17 mouse cellular contexts compared by ENCODE assay signal in genomic region chr5:40033686-40034085, GRCm38 (mm10).
"Had no signal": no experiment of that assay in that cellular context is flagged by ENCODE, and none has a peak within 500 bp of the region (broad histone marks: within the 10 kb centered on the region; RNA-seq: fewer than 3 reads in every experiment).

No protein-coding gene starts in this region.

- H3K9me3 ChIP-seq: lung, embryonic 15.5 days; midbrain, embryonic 13.5 days; midbrain, embryonic 15.5 days; neural tube, embryonic 12.5 days; stomach, embryonic 15.5 days had no signal

- DNase-seq: lung, adult 18-20 months; lung, postnatal 14 days; lung, postnatal 36 days; right cerebral cortex, postnatal 14 days; thymus, adult 18-20 months; thymus, postnatal 14 days; thymus, postnatal 36 days had no signal

- ATAC-seq: lung, postnatal 0 days; midbrain, embryonic 13.5 days; midbrain, embryonic 15.5 days had no signal

- H3K4me3 ChIP-seq: lung, embryonic 15.5 days; megakaryocyte, embryonic 14.5 days; midbrain, embryonic 13.5 days; midbrain, embryonic 15.5 days; neural tube, embryonic 12.5 days; stomach, embryonic 15.5 days had no signal

- H3K4me1 ChIP-seq: lung, embryonic 15.5 days; megakaryocyte, embryonic 14.5 days; midbrain, embryonic 13.5 days; midbrain, embryonic 15.5 days; neural tube, embryonic 12.5 days; stomach, embryonic 15.5 days had no signal

- H3K4me2 ChIP-seq: lung, embryonic 15.5 days; midbrain, embryonic 11.5 days; midbrain, embryonic 13.5 days; midbrain, embryonic 15.5 days; neural tube, embryonic 12.5 days; stomach, embryonic 15.5 days had no signal

- H3K9ac ChIP-seq: lung, embryonic 15.5 days; midbrain, embryonic 13.5 days; midbrain, embryonic 15.5 days; neural tube, embryonic 12.5 days; stomach, embryonic 15.5 days had no signal

- H3K36me3 ChIP-seq: lung, embryonic 15.5 days; midbrain, embryonic 13.5 days; midbrain, embryonic 15.5 days; neural tube, embryonic 12.5 days; stomach, embryonic 15.5 days had no signal

- H3K27ac ChIP-seq: lung, embryonic 15.5 days; macrophage; midbrain, embryonic 13.5 days; midbrain, embryonic 15.5 days; neural tube, embryonic 12.5 days; stomach, embryonic 15.5 days; stomach, postnatal 0 days had no signal

- H3K27me3 ChIP-seq: lung, embryonic 15.5 days; megakaryocyte, embryonic 14.5 days; midbrain, embryonic 13.5 days; midbrain, embryonic 15.5 days; neural tube, embryonic 12.5 days; stomach, embryonic 15.5 days had no signal
